Mouse (Mus musculus) right cerebral cortex, adult 18-20 months (tissue): ENCODE results near the gene Dpf3.

Experiments
- DNase-seq: peaks from one replicate; pipeline ENCODE4 v3.0.0; 2022; ENCODE audit warnings: mixed read lengths

The Dpf3 gene

GRCm38 (mm10) chr12:83330056-83330455 lies 157.5 kb downstream of the Dpf3 start:
- DNase-seq, result no peak

DNA sequence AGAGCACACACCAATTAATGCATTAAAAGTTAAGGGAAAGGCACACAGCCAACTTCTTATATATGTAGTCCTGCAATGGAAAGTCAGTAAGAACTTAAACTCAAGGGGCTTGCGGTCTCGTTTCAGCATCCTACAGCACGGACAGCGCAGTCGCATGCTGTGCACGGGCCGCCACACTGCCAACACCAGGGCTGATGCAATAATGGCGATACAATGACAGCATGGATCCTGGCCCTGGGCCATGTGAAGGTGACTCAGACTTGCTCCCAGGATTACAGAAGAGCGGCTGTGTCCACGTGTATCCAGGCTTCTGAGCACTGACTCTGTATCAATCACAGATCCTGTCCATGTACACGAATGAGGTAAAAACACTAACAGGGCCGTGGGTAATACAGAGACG lies 158.6 kb downstream of the Dpf3 start:
- DNase-seq, result no peak

DNA sequence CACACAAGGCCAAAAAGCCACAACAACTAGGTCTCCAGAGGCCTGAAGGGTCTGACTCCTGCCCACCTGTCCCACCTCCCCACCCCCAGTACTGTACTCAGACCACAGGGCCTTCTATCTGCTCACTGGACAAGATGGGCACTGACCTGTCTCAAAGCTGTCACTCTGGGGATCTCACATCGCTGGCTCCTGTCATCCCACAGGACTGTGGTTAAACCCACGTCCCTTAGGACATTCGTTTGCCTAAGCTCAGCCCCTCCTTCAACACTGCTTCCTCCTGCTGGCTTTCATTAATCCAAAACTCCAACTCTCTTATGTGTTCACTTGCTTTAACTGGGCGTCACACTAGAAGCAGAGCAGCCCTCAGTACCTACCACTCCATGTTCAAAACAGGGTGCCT lies 159.0 kb downstream of the Dpf3 start:
- DNase-seq, result no peak

- DNase-seq, result no peak
Measured at GRCm38 (mm10) chr12:83327451-83327850, 160.1 kb downstream of the Dpf3 start.

- no peak for DNase-seq
Measured at GRCm38 (mm10) chr12:83320725-83321124, 166.8 kb downstream of the Dpf3 start.

DNA sequence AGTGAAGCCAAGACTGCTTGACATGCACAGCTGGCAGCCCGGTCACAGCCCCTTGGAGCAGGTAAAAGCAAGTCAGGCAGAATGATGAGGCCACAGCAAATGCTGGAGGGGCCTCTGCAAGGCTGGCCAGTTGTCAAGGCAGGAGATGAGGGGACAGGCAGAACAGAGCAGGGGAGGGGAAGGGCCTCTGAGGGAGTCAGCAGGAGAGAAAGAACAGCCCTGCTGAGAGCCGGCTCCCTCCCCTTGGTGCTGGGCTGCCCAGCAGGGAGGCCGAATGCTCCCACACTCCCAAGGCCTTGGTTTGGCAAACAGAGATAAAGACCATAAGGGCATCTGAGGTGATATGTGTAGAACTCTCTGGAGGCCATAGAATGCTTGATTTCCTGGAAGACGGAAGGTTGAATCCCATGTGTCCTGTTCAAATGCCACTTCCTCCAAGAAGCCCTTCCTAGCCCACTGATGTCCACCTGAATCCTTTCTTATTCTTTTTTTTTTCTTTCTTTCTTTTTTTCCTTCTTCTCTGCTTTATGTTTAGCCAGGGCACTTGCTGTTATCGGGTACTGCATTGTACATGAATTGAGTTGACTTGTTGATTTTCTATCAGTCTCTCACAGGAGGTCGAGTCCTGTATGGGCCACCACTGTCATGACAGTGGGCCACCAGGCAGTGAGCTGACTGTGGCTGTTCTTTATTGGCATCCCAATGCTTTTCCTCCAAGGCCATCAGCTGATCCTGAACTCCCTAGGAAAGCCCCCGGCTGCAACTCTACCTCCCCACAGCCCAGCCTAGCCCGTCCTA lies 169.7 kb downstream of the Dpf3 start:
- DNase-seq, result no peak

DNA sequence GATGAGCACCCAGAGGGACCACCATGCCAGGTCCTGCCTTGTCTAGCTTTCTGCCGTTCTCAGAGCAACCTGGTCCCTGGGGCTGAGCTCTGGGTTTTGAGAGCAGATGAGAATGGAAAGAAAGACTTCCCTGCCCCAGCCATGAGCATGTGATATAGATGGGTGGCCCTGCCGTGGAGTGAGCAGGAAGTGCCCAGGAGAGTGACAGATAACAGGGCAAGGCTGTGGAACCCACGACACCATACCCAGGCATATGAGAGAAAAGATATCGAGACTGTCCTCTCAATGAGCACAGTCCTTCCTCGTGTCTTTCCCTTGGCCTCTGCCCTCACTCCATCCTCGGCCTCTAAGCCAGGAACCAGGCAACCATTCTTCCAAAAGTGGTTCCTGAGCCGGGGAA lies 172.8 kb downstream of the Dpf3 start:
- DNase-seq, result no peak

DNA sequence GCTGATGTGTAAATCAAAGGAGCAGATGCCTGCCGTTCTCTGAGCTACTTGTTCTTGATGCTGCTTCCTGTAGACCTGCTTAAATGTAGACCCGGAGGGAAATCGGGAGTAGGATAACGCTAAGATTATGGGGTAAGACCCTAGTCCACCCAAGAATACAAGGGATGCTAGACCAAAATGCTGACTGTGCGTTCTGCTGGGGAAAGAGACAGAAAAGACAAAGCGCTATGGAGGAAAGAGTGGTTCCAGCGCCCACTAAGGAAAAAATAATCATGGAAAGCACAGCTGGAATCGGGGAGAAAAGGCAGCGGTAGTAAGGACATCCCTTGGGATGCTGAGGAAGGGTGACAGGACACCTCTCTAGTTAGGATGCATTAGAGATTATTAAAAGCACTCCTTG lies 174.7 kb downstream of the Dpf3 start:
- DNase-seq, result no peak

DNA sequence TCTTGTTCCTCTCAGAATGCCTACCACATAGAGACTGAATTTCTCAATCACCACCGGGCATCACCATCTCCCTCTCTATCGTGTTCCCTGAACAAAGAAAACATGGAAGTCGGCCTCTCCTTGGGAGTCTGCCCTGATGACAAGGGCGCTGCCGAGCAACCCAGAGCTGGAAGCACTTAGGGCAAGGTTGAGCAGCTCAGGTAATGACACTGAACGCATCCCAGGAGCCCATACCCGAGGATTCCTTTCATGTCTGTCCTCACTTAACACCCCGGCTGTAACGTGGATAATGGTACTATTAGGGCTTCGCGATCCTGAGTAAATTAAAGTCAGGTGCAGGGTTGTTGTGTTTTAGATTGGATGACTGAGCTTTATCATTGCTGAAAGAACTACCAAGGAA lies 176.9 kb downstream of the Dpf3 start:
- DNase-seq, result no peak

DNA sequence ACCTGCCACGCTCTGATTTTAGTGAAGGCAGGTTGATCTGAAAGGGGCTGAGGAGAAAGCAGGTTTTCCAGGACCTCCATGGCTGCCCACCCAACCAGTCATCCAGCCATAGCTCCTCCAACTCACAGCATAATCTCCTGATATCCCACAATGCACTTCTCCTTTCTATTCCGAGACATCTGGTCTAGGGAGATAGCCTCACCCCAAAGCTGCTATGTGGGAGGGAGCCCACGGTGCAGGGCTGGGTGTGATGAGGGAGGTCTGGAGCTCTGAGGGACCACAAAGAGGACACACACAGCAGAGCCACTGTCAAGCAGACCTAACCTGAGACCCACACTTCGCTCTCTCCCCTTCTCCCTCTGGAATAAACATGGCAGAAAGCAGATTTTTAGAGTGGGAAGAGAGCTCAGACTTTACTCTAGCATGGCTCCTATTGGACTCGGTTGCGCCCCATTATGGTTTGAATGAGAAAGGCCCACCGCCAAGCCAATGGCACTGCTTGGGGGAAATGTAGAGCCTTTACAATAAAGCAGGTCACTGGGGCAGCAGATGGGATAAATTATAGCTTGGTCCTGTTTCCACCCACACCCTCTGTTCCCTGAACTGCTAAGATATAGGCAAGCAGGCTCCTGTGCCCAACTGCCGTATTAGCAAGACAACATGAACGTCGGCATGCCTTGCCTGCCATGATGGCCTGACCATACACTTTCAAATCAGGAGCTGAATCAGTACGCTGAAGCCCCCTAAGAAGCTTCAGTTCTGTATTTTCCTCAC lies 178.3 kb downstream of the Dpf3 start:
- no peak for DNase-seq

GRCm38 (mm10) chr12:83308627-83309026 lies 178.9 kb downstream of the Dpf3 start:
- no peak for DNase-seq

- DNase-seq, result no peak
Measured at GRCm38 (mm10) chr12:83303221-83303620, 184.3 kb downstream of the Dpf3 start.

GRCm38 (mm10) chr12:83302320-83303153 lies 185.0 kb downstream of the Dpf3 start:
- peak; percentile 22 for DNase-seq

DNA sequence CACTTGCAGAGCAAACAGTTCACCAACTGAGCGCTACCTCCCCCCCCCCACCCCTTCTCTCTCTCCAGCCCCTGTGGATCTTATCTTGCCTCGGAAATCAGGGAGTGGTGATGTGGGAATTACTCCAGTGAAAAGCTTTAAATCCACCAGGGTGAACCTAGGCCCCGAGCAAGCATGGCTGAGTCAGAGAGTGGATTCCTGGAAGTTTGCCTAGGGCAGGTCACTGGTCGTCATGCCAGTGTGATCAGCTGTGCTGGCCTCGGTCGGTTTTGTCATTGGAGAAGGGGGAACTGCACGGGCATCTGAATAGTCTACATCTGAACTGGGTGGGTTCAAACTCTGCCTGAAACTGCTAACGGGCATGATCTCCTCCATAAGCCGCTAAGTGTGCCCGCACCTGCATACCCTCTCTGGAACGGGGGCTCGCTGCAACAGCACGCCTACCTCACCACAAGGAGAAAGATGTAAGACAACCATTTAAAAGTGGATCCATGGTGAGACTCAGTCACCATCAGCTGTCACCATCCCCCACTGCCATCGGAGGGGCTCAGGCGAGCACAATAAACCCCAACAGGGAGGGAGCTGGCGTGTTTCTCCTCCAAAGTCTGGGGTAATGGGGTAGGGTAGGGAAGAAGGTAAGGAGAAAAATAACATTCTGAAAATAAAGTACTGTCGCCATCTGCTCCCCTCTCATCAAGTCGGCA lies 185.7 kb downstream of the Dpf3 start:
- DNase-seq, result no peak

GRCm38 (mm10) chr12:83298358-83298757 lies 189.2 kb downstream of the Dpf3 start:
- DNase-seq, result no peak

DNA sequence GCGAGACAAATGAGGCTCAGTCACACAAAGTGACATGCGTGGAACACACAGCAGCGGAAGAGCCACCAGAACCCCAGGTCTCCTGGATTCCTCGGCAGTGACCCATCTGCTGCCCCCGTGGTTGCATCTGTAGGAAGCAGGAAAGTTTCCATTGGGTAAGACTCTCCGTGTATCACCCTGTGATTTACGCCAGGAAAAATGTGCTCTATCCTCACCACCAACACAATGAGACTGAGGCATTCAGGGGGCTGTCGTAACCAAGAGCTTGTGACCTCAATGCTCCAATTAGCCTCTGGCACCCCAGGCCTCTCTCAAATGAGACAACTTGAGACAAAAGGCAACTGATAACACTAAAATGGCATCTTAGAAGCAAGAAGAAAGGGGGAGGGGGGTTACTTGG lies 192.5 kb downstream of the Dpf3 start:
- DNase-seq, result no peak

GRCm38 (mm10) chr12:83291915-83292314 lies 195.6 kb downstream of the Dpf3 start:
- no peak for DNase-seq

GRCm38 (mm10) chr12:83286496-83287492 lies 200.7 kb downstream of the Dpf3 start:
- DNase-seq, result no peak

DNA sequence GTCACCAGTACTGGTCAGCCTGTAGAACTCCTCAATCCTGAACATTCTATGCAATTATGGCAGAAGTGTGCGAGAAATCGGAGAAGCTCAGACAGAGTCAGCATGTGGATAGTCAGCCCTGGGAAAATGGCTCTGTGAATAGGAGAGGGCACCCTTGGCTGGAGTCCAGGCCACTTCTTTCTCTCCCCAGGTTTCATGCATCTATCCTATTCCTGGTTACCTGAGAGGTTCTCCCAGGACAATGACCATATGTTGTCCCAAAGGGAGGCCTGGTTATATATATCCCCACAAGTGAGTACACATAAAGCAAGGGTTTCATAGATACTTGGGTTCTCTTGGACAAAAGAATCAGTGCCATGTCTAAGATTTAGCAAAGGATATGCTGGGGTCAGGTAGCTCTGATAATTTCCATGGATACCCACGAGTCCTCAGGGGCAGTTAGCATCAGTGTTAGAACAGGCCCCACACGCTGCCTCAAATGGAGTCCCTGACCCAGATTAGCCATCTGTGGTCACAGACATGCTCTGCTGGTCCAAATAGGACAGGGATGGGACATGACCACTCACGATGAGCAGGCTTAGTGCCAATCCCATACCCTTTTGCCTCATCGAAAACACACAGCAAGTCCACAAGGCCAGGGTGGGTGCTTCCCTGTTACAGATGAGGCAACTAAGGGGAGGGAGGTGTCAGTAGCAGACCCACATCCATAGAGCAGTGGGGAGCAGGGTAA lies 203.8 kb downstream of the Dpf3 start:
- no peak for DNase-seq

DNA sequence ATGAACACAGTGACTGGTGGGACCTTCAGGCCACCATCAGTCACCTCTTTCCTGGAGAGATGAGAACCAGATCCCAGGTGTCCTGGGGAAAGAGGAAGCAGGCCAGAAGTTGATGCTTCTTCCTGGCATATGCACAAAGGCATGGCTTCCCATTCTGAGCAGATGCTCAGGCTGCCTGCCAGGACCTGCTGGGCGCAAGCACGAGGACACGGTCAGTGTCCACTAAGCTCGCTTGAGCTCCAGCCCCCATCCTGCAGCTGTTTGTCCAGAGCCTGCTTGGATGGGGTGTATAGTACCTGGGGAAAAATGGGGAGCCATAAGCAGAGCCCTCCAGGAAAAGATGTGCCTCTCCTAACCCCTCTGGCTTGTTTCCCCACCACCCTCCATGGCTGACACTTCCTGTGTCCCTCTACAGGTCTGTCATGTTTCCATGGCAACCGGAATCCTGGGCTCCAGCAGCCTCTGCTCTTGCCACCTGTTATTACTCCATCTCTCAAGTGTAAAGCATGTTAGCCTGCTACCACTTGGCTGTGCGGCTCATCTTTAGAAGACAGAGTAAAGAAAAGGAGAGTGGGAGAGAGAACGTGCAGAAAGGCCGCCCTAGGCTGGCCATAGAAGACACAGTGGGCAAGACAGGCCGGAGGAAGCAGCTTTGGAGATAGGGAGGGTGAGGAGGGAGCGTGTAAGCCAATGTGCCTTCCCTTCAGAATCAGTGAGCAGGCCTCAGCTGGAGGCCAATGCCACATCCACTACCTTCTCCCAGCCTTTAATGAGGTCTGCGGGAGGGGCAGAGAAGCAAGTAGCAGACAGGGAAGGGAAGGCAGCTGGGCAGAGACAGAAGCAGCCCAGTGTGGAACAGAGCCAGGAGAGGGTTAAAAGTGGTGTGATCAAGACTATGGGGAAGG lies 209.7 kb downstream of the Dpf3 start:
- peak; percentile 20 for DNase-seq
